In genomic region chr12:118848496-118849202, GRCm38 (mm10) we compare ENCODE assay signal across 8 mouse cellular contexts. TPM values are rescaled to one million over a fixed set of nuclear protein-coding genes. Genes with fewer than 3 reads are reported as not detected.
A peak's percentile ranks its signal among the peaks of the same experiment; 100 is the strongest.
DNase-seq lines count a peak whose midpoint lies in the region; ATAC-seq lines count a peak whose summit lies in the region.

No protein-coding gene starts in this region.

- no peaks in the 10 kb centered on the region for H3K9me3 ChIP-seq in hindbrain, embryonic 10.5 days
- no peaks in the 10 kb centered on the region for H3K9me3 ChIP-seq in midbrain, embryonic 10.5 days (replicated peaks)

- under 1% methylated on average over 80 of the region's 80 CpGs for WGBS in hindbrain, embryonic 10.5 days
- under 1% methylated on average over 68 of the region's 80 CpGs for WGBS in midbrain, embryonic 10.5 days

- ATAC-seq in monocyte, adult 5-6 weeks (replicated peaks; ENCODE audit: insufficient number of reproducible peaks, low FRiP score, low TSS enrichment, poor library complexity, severe bottlenecking): no peak
- no peak for ATAC-seq in frontal cortex, adult (ENCODE audit: low TSS enrichment)

- DNase-seq in left cerebral cortex, postnatal 4 days: peak; percentile 27
- no peak for DNase-seq in left cerebral cortex, adult 11 months (ENCODE audit: low spot score)
- peak; percentile 68 for DNase-seq in embryo, embryonic 9.5 days (ENCODE audit: extremely low spot score)
- DNase-seq in hindbrain, embryonic 10.5 days (ENCODE audit: low spot score): peak; percentile 69
- peak; percentile 72 for DNase-seq in midbrain, embryonic 10.5 days (ENCODE audit: low spot score)
- DNase-seq in right cerebral cortex, postnatal 36 days (ENCODE audit: low spot score in 2 of 2): no peak

- intact Hi-C loops in left cerebral cortex, postnatal 4 days (cut with DNase I): no loop called here

- H3K4me3 ChIP-seq in hindbrain, embryonic 10.5 days: peak overlapping the region; percentile 65
- peak overlapping the region; percentile 69 for H3K4me3 ChIP-seq in midbrain, embryonic 10.5 days

- peak overlapping the region; percentile 93 for H3K27ac ChIP-seq in hindbrain, embryonic 10.5 days
- peak overlapping the region; percentile 91 for H3K27ac ChIP-seq in midbrain, embryonic 10.5 days (replicated peaks)

- peaks cover 10% of the 10 kb centered on the region for H3K36me3 ChIP-seq in hindbrain, embryonic 10.5 days
- H3K36me3 ChIP-seq in midbrain, embryonic 10.5 days: peaks cover 6% of the 10 kb centered on the region; the same call in 1 of the 2 replicates

- peaks cover 96% of the 10 kb centered on the region for H3K27me3 ChIP-seq in hindbrain, embryonic 10.5 days (ENCODE audit: insufficient read depth, poor library complexity, severe bottlenecking)
- peaks cover 100% of the 10 kb centered on the region for H3K27me3 ChIP-seq in midbrain, embryonic 10.5 days (ENCODE audit: low read depth, poor library complexity, severe bottlenecking)

- H3K4me1 ChIP-seq in hindbrain, embryonic 10.5 days (replicated peaks): peaks cover 52% of the 10 kb centered on the region
- H3K4me1 ChIP-seq in midbrain, embryonic 10.5 days: peaks cover 85% of the 10 kb centered on the region

RNA-seq across cellular contexts. Expression of gene Sp8, which starts 2.5 kb away (rescaled TPM):
- total RNA-seq in left cerebral cortex, postnatal 4 days (2021): 1 to 10 TPM; 8.1 to 9.4 TPM
- 9.1 and 12.0 TPM in 2 replicates for polyA plus RNA-seq in hindbrain, embryonic 10.5 days (2016; fragmentation: Nextera tagmentation; extraction: Ambion mirVana)
- polyA plus RNA-seq in midbrain, embryonic 10.5 days (2016; fragmentation: Nextera tagmentation; extraction: Ambion mirVana): 12.2 and 12.6 TPM in 2 replicates
- not detected in 3 replicates for total RNA-seq in monocyte, adult 5-6 weeks (2017)

Comparison
In these comparisons a context has a peak if more than half of its experiments do, and no peak if none do; other contexts are left out.
1. DNase-seq: peak in left cerebral cortex, postnatal 4 days (single experiment), embryo, embryonic 9.5 days (single experiment), hindbrain, embryonic 10.5 days (single experiment) and midbrain, embryonic 10.5 days (single experiment); none in left cerebral cortex, adult 11 months (single experiment) and right cerebral cortex, postnatal 36 days (0 of 2).